Mouse (Mus musculus) kidney, postnatal 4 days (tissue): ENCODE results near the gene Ran.
"Not testable (repeated sequence)": the region's sequence is repeated elsewhere in the genome, so short reads cannot be mapped to it uniquely, and the experiment has no call there.

Experiments
- DNase-seq, 2 experiments: peaks; one replicate each; pipeline ENCODE4 v3.0.0; 2021; ENCODE audit warnings: mixed read lengths in 2 of 2

The Ran gene

GRCm38 (mm10) chr5:129019497-129020299 lies at the start of gene Ran:
Gene Ran (plus strand): TSS chr5:129020069.
- peak; percentile 95 to 98 for DNase-seq

GRCm38 (mm10) chr5:128970878-128971277 lies 49.0 kb upstream of the Ran start:
- no peak for DNase-seq

GRCm38 (mm10) chr5:128971298-128971697 lies 48.6 kb upstream of the Ran start:
- DNase-seq: peak; percentile 82

- DNase-seq: peak; percentile 69 to 78
Observed at GRCm38 (mm10) chr5:128976266-128976665, 43.6 kb upstream of the Ran start.

DNA sequence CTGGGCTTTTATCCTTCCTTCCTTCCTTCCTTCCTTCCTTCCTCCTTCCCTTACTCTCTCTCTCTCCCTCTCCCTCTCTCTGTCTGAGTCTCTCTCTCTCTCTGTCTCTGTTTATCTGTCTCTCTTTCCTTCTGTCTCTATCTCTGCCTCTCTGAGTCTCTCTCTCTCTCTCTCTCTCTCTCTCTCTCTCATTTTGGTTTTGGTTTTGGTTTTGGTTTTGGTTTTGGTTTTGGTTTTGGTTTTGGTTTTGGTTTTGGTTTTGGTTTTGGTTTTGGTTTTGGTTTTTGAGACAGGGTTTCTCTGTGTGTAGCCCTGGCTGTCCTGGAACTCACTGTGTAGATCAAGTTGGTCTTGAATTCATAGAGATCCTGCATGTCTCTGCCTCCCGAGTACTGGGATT lies 42.4 kb upstream of the Ran start:
- DNase-seq: not testable (repeated sequence)

GRCm38 (mm10) chr5:128978957-128979356 lies 40.9 kb upstream of the Ran start:
- DNase-seq: no peak

- no peak for DNase-seq
Observed at GRCm38 (mm10) chr5:128980857-128981256, 39.0 kb upstream of the Ran start.

DNA sequence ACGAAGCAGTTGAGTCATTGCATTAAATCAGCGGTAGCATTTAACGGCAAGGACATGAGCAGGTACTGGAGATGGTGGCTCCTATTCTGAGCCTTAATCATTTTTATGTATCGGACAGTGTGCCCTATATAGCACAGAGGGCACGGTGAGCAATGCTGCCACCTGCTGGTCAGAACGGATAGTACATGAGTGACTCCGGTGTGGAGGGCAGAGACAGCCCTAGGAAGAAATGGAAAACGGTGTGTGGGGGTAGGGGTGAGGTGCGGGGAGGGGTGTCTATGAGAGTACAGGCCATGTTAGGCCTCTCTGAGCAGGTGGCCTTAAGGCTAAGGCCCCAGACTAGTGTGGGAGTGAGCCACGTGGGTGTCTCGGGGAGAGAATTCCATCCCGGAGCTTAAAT lies 38.3 kb upstream of the Ran start:
- peak; percentile 81 to 84 for DNase-seq

DNA sequence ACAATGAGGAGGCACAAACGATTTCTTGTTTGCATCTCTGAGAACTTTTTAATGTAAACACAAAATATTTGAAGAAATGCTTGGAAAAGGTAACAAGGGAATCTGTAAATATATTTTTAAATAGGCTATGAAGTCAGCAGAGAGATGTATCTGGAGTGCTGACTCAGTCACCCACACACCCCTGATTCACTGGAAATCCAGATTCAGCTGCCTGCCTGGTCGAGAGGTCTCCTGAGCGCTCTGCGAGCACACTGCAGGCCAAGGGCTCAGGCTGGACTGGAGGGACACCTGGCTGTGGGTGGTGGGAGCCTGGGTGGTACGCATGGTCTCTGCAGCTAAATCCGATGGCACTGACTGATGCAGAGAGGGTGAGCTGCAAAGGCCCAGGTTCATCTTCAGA lies 35.3 kb upstream of the Ran start:
- no peak for DNase-seq

DNA sequence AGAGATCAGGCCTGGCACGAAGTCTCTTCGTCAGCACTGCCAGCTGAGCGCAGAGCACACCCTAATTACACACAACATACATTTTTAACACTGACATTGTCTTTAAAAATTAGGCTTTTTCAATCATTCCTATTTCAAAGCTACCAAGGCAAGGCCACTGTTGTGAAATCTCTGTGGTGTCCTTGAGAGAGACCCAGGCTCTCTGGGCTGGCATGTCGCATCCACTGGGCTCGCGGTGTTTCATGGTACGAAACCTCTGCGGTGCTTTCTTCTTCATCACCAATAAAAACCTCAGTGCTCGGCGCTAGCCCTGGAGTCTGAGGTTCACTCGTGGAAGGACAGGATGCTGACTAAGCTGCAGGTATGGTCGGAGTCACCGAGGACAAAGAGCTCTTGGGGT lies 33.9 kb upstream of the Ran start:
- no peak for DNase-seq

- DNase-seq: peak; percentile 53 to 74
Observed at GRCm38 (mm10) chr5:128987141-128987954, 32.5 kb upstream of the Ran start.

DNA sequence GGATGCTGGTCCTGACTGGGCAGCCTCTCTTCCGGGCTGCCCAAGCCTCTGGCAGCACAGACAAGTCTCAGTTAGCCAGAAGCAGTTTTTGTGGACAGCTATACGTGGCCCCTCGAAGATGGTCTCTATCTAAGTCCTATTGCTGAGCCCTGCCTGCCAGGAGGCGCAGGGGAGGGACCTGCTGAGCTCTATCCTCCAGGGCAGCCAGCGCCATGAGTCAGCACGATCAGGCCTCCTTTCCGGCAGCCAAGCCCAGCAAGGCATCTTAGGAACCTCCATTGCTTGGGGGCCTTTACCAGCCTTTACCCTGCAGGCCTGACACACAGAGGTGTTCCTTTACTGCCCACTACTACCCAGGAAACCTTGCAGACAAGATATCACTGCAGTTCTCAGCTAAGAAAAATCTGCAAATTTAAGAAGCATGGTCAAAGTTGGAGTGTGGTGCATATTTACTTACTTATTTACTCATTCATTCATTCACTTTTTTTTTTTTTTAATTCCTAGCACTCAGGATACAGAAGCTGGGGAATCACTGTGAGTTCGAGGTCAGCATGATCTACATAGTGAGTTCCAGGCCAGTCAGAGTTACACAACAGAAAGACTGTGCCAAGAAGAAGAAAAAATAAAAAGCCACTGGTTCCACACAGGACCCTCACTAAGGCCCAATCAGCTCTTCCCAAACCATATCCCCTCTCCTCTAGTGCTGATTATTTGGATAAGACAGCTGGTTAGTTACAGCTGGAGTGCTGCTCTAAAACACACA lies 19.0 kb upstream of the Ran start:
- no peak for DNase-seq

DNA sequence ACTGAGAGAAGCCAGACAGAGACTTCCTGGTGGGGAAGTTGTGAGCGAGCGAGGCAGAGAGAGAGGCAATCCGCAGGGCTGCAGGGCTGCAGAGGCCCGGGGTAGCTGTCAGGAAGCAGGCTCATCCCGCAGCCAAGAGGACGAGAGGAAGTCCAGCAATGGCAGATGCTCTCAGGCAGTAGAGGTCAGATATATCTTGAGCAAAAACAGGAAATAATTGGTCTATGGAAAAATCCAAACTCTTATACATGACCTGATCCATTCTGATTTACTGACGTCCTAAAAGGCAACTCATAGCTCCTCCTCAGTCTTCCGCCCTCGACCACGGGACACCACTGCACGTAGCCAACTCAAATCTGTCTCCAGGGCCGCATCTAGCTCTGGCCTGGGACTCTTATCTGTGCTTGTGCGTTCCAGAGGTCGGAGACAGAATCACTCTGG lies 17.3 kb upstream of the Ran start:
- DNase-seq: peak; percentile 49 to 66

DNA sequence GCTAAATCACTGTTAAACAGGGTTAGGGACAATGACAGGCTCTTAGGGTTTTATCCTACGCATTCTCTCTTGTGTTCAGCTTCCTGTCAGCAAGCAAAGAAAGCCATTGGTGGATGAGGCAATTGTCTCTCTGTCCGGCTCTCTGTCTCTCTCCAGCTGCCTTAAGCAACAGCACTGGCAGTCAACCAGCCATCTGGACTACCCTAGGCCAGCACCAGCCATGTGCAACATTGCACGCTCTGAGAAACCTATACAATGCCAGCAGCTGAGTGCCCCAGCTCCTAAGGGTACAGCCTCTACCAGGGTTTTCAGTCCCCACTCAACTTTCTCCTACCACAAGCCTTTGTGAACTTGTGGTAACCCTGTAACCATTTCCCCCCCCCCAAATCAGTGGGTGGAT lies 14.5 kb upstream of the Ran start:
- DNase-seq: no peak

GRCm38 (mm10) chr5:129006031-129006788 lies 13.7 kb upstream of the Ran start:
- peak; percentile 36 to 61 for DNase-seq

GRCm38 (mm10) chr5:129007105-129007957 lies 12.5 kb upstream of the Ran start:
- DNase-seq: peak in 1 of 2 experiments; percentile 42

- no peak for DNase-seq
Observed at GRCm38 (mm10) chr5:129008008-129008407, 11.9 kb upstream of the Ran start.

DNA sequence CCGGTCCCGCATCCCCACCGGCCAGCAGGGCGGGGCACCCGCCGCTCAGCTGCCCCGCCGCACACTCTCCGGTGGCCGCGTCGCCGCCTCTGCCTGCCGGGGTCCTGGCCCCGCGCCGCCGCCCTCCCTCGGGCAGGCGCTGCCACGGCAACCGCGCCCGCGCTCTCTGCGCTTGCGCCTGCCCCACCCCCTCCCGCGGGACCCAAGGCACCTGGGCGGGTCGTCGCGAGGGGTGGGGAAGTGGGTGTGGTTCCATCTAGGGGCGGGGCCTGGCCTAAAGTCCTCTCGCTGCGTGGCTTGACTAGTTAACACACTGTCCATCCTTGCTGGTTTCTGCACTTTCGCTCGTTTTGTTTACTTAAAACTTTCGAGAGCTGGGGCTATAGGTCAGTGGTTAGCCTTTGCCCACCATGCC lies 11.4 kb upstream of the Ran start, which contains the start of gene Stx2:
Stx2 (minus strand) TSS at position 163 of the 415 bp plus-strand sequence.
- peak; percentile 95 to 97 for DNase-seq

- DNase-seq: no peak
Observed at GRCm38 (mm10) chr5:129009577-129009976, 10.3 kb upstream of the Ran start.

- no peak for DNase-seq
Observed at GRCm38 (mm10) chr5:129010937-129011336, 8.9 kb upstream of the Ran start.

DNA sequence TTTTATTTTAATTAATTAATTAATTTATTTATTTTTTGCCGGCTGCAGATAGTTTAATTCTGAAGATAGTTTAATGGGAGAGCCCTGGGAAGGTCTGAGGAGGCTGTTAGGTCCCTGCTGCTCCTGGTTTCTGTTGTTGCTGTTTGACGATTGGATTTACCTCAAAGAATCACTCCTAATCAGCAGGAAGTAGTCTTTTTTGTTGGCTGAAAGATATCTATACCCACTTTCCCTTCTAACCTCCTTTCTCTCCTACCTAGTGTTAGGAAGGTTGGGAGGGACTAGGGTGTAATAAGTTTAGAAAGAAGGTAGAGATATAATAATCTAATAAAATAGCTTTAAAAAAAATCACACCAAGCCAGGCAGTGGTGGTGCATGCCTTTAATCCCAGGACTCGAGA lies 4.8 kb upstream of the Ran start:
- no peak for DNase-seq
